Mouse (Mus musculus): Measurements from ENCODE around the gene Ubash3b.

The Ubash3b gene

GRCm38 (mm10) chr9:41166886-41167285, 5.4 kb upstream of the Ubash3b start:
- DNase-seq (ENCODE audit: low spot score in 2 of 2): no peak

- no peak for DNase-seq (ENCODE audit: low spot score in 2 of 2)
Measured at GRCm38 (mm10) chr9:41162363-41162762, 866 bp upstream of the Ubash3b start.

DNA sequence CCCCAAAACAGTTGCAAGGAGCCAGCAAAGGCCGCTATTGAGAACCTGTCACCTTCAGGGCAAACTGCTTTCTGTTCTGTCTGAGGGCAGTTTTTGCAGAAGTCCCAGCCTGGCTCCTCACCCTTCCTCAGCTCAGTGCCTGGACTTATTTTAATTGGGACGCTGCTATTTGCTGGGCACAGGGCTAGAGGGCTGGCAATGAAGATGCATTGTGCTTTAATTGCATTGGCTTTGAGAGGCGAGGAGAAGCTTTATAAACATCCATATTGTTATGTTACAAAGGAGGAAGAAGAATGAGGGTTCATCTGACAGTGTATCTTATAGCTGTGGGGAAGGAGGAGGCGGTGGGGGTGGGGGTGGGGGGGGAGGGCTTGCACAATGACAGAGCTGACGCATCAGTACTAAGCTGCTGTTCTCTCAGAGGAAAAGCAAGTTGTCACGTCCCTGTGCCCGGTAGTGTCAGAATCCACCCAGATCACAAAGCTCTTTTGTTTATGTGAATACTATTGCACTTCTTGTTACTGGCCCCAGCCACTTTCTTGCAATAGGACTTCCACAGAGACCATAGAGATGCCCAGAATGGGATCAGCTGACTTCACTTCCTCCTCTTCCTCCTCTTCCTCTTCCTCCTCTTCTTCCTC, 841 bp downstream of the Ubash3b start:
- DNase-seq (ENCODE audit: low spot score in 2 of 2): no peak

- no peak for DNase-seq (ENCODE audit: low spot score in 2 of 2)
Measured at GRCm38 (mm10) chr9:41159223-41159622, 2.3 kb downstream of the Ubash3b start.

DNA sequence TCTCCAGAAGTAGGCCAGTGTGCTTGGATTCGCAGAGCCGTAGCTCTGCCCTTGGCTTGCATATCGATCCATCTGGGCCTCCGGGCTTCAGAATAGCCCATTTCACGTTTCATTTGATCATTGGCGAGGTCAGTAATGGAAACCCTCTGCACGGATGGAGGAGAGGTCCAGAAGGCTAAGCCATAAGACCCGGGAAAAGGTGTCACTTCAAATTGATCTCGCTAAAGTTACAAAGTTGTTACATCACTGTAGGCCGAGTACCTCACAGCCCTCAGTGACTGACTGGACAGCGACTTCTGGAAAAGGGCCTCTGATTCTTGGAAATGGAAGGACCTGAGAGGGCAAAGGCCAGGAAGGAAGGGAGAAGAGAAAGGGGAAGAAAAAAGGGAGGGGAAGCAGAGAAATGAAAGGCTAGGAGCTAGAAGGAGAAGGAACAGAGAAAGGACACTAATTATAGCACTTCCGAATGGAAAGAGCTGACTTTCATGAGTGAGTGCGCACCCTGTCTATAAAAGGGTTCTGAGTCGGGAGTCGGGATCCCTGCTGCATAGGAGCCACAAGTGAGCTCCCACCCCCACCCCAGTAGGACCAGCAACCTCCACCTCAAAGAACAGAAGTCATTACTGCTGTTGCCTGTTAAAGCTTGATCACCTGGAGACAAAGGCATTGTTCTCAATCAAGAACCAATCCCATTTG, 3.5 kb downstream of the Ubash3b start:
- no peak for DNase-seq (ENCODE audit: low spot score in 2 of 2)

DNA sequence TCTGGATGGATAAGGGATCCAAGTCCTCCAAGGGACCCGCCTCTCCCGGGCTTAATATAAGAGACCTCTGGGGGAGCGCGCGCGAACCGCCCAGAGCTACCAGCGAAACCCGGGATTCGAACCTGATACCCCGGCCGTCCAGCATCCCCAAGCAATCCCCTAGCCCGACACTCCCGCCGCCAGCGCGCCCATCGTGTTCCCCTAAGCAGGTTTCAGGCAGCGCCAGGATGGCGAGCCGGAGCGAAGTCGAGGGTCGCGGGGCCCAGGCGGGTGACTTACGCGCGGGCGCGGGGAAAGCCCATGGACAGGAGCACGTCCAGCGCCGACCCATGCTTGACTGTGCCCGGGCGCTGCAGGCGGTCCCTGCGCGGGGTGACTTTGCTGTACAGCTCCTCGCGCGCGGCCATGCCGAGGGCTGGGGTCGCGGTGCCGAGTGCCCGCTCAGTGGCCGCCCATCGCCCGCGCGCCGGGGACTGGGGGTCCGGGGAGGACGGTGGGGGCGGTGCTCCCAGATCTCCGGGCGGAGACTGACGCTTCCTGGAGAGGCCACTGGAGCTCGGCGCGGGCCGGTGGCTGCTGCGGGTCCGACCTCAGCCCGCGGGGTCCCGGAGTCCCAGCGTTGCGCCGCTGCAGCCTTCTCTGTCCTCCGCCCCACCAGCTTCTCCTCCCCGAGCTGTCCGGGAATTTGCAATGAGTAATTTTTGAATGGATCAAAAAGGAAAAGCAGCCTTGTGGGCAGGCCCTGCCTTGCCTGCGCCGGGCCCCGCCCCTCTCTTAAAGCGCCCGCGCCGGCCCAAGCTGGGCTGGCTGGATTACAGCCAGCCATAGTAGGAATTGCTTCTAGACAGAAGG, 4.3 kb downstream of the Ubash3b start:
- peak; percentile 21 to 41 for DNase-seq (ENCODE audit: low spot score in 2 of 2)

GRCm38 (mm10) chr9:41156720-41157019, 4.8 kb downstream of the Ubash3b start:
- DNase-seq (ENCODE audit: low spot score in 2 of 2): no peak

- DNase-seq (ENCODE audit: low spot score in 2 of 2): no peak
Measured at GRCm38 (mm10) chr9:41156006-41156719, 5.3 kb downstream of the Ubash3b start.

- no peak for DNase-seq (ENCODE audit: low spot score in 2 of 2)
Measured at GRCm38 (mm10) chr9:41153979-41154378, 7.5 kb downstream of the Ubash3b start.

GRCm38 (mm10) chr9:41153050-41153449, 8.4 kb downstream of the Ubash3b start:
- peak in 1 of 2 experiments; percentile 14 for DNase-seq (ENCODE audit: low spot score in 2 of 2)

- DNase-seq (ENCODE audit: low spot score in 2 of 2): no peak
Measured at GRCm38 (mm10) chr9:41151491-41151890, 10.0 kb downstream of the Ubash3b start.

DNA sequence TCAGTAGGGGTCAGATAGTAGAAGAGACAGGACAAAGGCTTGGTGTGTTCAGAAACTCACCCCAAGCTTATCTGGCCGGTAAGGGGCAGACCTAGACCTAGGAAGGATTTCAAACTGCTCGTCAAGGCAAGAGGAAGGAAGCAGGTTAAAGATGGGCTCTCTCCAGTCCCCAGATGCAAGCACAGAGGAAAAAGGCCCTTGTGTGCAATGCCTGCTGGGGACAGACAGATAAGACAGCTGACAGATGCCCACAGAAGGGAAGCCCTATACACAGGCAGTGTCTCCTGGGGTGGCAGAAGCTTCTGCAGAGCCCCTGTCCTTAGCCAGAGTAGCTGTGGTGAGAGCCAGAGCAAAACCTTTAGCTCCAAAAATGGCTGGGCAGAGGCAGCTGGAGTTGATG, 11.6 kb downstream of the Ubash3b start:
- no peak for DNase-seq (ENCODE audit: low spot score in 2 of 2)

DNA sequence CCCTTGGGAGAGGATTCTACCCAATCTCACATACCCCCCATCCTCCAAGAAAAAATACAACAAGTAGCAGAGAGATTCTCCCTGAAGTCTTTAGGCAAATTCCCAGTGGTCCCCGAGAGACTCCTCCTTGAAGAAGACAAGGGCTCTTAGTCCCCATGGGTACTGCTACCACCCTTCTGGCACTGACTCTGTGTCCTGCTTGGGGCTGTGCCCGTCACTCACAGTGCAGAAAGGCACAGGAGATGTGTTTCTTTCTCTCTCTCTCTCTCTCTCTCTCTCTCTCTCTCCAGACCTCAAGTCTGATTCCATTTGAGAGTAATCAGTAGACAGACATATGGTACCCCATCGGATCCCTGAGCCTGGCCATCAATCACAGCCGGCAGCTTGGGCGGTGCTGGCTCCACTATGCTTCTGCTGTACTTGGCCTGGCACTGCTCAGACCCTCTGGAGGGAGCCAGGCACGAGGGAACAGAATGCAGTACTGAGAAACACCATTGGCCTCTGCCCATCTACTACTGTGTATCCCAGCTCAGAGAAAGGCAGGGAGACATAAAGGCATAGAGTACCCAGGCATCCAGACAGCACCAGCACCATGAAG, 12.3 kb downstream of the Ubash3b start:
- DNase-seq (ENCODE audit: low spot score in 2 of 2): no peak

DNA sequence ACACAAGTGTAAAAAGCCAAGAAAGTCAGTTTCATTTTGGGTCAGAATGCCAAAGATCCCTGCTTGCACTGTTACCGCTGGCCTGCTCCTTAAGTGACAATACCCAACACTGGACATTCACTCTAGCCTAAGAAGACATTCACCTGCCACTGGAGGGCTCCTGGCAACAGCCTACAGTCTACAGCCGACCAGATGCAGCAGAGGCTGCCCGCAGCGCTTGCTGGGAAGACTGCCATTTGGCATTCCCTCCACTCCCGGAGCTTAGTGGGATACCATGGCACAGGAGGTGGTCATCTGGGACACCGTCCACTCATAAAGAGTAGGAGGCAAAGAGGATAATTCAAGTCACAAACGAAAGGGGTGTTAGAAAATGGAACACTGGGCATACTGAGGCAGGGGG, 12.9 kb downstream of the Ubash3b start:
- no peak for DNase-seq (ENCODE audit: low spot score in 2 of 2)

DNA sequence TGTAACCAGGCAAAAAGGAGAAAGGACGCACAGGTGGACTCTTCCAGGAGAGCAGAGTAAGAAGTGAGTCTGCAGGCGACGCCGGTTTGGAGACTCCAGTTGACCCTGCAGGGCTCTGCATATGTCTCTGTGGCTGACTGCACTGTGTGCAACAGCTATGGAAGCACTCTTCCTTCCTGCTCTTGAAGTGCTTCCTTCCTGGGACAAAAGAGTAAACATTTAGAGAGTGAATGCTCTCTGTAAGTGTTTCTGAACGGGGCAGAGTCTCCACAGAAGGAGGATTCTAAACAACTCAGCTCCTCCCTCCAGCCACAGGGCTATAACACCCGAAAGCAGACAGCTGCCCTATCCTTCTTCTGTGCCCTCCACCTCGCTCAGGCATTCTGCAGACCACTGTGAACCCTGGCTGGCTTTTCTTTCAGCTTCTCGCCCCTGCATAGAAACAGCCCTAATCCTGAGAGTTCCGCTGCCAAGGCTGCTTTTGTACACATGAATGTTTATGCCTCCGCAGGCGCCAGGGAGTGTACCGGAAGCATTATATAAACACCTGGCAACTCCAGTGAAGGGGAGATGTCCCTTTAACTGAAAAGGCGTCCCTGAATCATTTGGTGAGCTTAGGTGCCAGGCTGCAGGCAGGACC, 14.2 kb downstream of the Ubash3b start:
- DNase-seq (ENCODE audit: low spot score in 2 of 2): no peak

DNA sequence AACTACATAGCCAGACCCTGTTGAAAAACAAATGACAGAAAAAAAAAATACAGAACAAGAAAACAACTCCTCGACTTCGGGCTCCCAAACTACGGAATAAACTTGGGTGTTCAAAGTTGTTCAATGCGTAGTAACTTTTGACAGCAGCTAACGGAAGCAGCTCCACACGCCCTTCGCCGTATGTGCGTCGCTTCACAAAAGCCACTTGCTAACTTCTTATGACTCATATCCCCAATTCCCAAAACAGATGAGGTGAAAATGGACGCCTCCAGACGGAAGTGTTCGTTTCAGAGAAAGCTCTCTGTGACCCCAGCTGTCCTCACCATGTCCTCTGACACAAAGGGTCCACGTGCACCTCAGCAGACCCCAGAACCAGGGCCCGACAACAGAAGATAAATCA, 17.7 kb downstream of the Ubash3b start:
- DNase-seq (ENCODE audit: low spot score in 2 of 2): no peak

DNA sequence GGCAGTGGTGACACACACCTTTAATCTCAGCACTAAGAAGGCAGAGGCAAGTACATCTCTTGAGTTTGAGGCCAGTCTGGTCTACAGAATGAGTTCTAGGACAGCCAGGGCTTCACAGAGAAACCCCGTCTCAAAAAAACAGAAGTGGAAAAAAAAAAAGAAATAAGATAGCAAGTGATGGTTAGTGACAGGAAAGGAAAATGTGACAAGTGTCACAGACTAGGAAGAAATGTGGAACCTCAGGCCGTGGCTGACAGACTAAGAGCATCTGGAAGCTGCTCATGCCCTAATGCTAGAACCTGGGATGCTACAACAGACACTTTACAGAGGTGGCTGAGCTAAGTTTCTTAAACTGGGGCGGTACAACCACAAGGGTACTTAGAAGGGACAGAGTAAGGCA, 18.4 kb downstream of the Ubash3b start:
- DNase-seq (ENCODE audit: low spot score in 2 of 2): no peak

DNA sequence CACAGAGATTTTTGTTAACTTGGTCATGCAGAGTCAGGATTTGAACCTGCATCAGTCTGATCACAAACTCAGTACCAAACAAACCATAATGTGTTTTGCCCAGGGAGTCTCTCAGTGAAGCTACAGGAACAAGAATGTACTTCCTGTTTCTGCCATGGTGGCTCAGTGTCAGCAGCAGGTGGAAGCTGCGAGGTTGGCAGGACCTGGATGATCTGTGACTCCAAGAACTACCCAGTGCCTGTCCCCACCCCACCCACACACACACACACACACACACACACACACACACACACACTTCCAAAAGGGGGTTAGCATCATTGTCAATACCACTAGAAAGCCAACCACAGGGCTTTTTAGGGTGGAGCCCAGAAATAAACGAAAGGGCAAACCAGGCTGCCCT, 20.5 kb downstream of the Ubash3b start:
- no peak for DNase-seq (ENCODE audit: low spot score in 2 of 2)

- no peak for DNase-seq (ENCODE audit: low spot score in 2 of 2)
Measured at GRCm38 (mm10) chr9:41138987-41139808, 22.3 kb downstream of the Ubash3b start.

- no peak for DNase-seq (ENCODE audit: low spot score in 2 of 2)
Measured at GRCm38 (mm10) chr9:41136691-41137467, 24.6 kb downstream of the Ubash3b start.

All from spleen, postnatal 14 days (tissue).